Comparison of ENCODE assay signal across 8 mouse cellular contexts in the genomic region with DNA sequence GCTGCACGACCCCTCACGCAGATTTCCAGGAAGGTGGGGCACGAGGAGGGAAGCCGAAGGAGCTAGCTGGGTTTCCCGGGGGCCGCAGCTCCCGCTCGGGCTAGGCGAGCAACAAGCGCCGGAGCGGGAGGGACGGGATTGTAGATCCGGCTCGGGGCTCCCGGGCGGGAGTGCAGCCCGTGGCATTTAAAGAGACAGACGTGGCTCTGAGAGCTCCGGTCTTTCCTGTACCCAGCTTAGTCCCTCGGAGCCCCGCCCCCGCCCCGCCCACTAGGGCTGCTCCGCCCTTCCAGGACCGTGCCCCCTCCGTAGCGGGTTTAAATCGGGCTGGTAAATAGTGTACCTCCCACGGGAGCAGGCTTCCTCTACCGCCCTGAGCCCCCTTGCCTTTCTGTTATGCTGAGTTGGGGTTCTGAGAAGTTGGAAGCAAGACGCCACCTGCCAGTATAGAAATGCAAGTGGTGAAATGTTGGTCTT. TPM values are rescaled to one million over a fixed set of nuclear protein-coding genes. Genes with fewer than 3 reads are reported as not detected.
A peak's percentile ranks its signal among the peaks of the same experiment; 100 is the strongest.
DNase-seq lines count a peak whose midpoint lies in the region; ATAC-seq lines count a peak whose summit lies in the region.

No protein-coding gene starts in this region.

- no peaks in the 10 kb centered on the region for H3K9me3 ChIP-seq in midbrain, embryonic 11.5 days (ENCODE audit: control insufficient read depth, low read length)

- H3K4me1 ChIP-seq in midbrain, embryonic 11.5 days (ENCODE audit: control insufficient read depth, insufficient read depth, low read length) = peaks cover 8% of the 10 kb centered on the region

- H3K9ac ChIP-seq in midbrain, embryonic 11.5 days (ENCODE audit: low read length) = peak overlapping the region; percentile 66

- peak overlapping the region; percentile 100 for H3K4me2 ChIP-seq in midbrain, embryonic 11.5 days

- no peaks in the 10 kb centered on the region for H3K36me3 ChIP-seq in midbrain, embryonic 11.5 days (ENCODE audit: control insufficient read depth, insufficient read depth, low read length)

- no peak overlapping the region; the same call in 1 of the 2 replicates for H3K27ac ChIP-seq in midbrain, embryonic 11.5 days (ENCODE audit: low read depth, low read length)

- H3K27me3 ChIP-seq in midbrain, embryonic 11.5 days (ENCODE audit: control insufficient read depth, insufficient read depth, low read length) = peaks cover 4% of the 10 kb centered on the region; the same call in 1 of the 2 replicates

- peak overlapping the region; percentile 58 for H3K4me3 ChIP-seq in midbrain, embryonic 11.5 days (ENCODE audit: low read depth, low read length)

- peak; percentile 67 for ATAC-seq in granulocyte monocyte progenitor cell, adult 5-6 weeks (replicated peaks; ENCODE audit: poor library complexity, severe bottlenecking)
- ATAC-seq in midbrain, embryonic 11.5 days (ENCODE audit: low FRiP score) = peak; percentile 92

- DNase-seq in adrenal gland, postnatal 10 days = peak; percentile 97
- DNase-seq in embryo, embryonic 9.5 days (ENCODE audit: extremely low spot score) = peak; percentile 91
- peak; percentile 95 for DNase-seq in kidney, adult 11 months
- DNase-seq in left cerebral cortex, postnatal 4 days = peak; percentile 92
- peak; percentile 98 for DNase-seq in midbrain, embryonic 11.5 days (ENCODE audit: low spot score, missing footprints)
- peak; percentile 89 for DNase-seq in right cerebral cortex, postnatal 4 days
- peak; percentile 94 for DNase-seq in yolk sac, embryonic 10.5 days (ENCODE audit: low spot score)

- intact Hi-C loops in left cerebral cortex, postnatal 4 days (cut with DNase I) = loop anchor here (5.0 to 10.0 kb wide), 3 partner anchors 170 to 947 kb away; no protein-coding TSS in a partner anchor

- WGBS in midbrain, embryonic 11.5 days = 1% methylated on average over 32 of the region's 32 CpGs

RNA-seq across cellular contexts. Expression of a gene that starts 28.8 kb away (rescaled TPM):
- total RNA-seq in adrenal gland, postnatal 10 days (2021) = 10 to 100 TPM; 16.7 to 20.5 TPM
- 8.9 and 9.8 TPM in 2 replicates for total RNA-seq in granulocyte monocyte progenitor cell, adult 5-6 weeks (2014; fragmentation: Nextera tagmentation)
- total RNA-seq in granulocyte monocyte progenitor cell, adult 5-6 weeks (2017) = 7.9 and 9.0 TPM in 2 replicates
- 10 to 100 TPM; 18.0 to 22.1 TPM for total RNA-seq in left cerebral cortex, postnatal 4 days (2021)
- polyA plus RNA-seq in midbrain, embryonic 11.5 days (2014; fragmentation: Nextera tagmentation; extraction: Ambion mirVana) = 8.4 and 8.7 TPM in 2 replicates
